7 mouse cellular contexts compared by ENCODE assay signal in genomic region chr2:50066968-50067315, GRCm38 (mm10). TPM values are rescaled to one million over a fixed set of nuclear protein-coding genes. Genes with fewer than 3 reads are reported as not detected.
DNase-seq lines count a peak whose midpoint lies in the region; ATAC-seq lines count a peak whose summit lies in the region.

No protein-coding gene starts in this region.

- peaks cover 3% of the 10 kb centered on the region; the same call in 1 of the 2 replicates for H3K4me1 ChIP-seq in lung, embryonic 16.5 days (replicated peaks; ENCODE audit: control insufficient read depth, insufficient read depth, low read length)
- peaks cover 5% of the 10 kb centered on the region for H3K4me1 ChIP-seq in forebrain, embryonic 14.5 days (ENCODE audit: control insufficient read depth, insufficient read depth, low read length)
- H3K4me1 ChIP-seq in limb, embryonic 13.5 days: 0 out of 2 replicates have a peak, but pooled peaks cover 11% of the 10 kb centered on the region
- peaks cover 3% of the 10 kb centered on the region; the same call in 1 of the 2 replicates for H3K4me1 ChIP-seq in stomach, embryonic 14.5 days (ENCODE audit: control insufficient read depth, insufficient read depth, low read length)

- peaks cover 14% of the 10 kb centered on the region for H3K27me3 ChIP-seq in lung, embryonic 16.5 days (ENCODE audit: control insufficient read depth, insufficient read depth, low read depth, low read length)
- no peaks in the 10 kb centered on the region for H3K27me3 ChIP-seq in forebrain, embryonic 14.5 days (replicated peaks; ENCODE audit: control insufficient read depth, insufficient read depth, low read length)
- peaks cover 18% of the 10 kb centered on the region for H3K27me3 ChIP-seq in limb, embryonic 13.5 days
- H3K27me3 ChIP-seq in stomach, embryonic 14.5 days (ENCODE audit: control insufficient read depth, insufficient read depth, low read length): no peaks in the 10 kb centered on the region

- no peaks in the 10 kb centered on the region for H3K9me3 ChIP-seq in lung, embryonic 16.5 days (ENCODE audit: control insufficient read depth, low read length)
- H3K9me3 ChIP-seq in forebrain, embryonic 14.5 days (replicated peaks; ENCODE audit: control insufficient read depth, low read length): no peaks in the 10 kb centered on the region
- H3K9me3 ChIP-seq in limb, embryonic 13.5 days: no peaks in the 10 kb centered on the region
- no peaks in the 10 kb centered on the region for H3K9me3 ChIP-seq in stomach, embryonic 14.5 days (ENCODE audit: control insufficient read depth, low read depth, low read length)

- no peak overlapping the region for H3K27ac ChIP-seq in lung, embryonic 16.5 days (ENCODE audit: low read length)
- no peak overlapping the region for H3K27ac ChIP-seq in forebrain, embryonic 14.5 days (ENCODE audit: low read depth, low read length)
- H3K27ac ChIP-seq in limb, embryonic 13.5 days: no peak overlapping the region
- peak overlapping the region; percentile 49; the same call in 1 of the 2 replicates for H3K27ac ChIP-seq in stomach, embryonic 14.5 days (ENCODE audit: low read length)

- no peaks in the 10 kb centered on the region for H3K36me3 ChIP-seq in lung, embryonic 16.5 days (ENCODE audit: control insufficient read depth, insufficient read depth, low read length)
- no peaks in the 10 kb centered on the region for H3K36me3 ChIP-seq in forebrain, embryonic 14.5 days (ENCODE audit: control insufficient read depth, insufficient read depth, low read length)
- H3K36me3 ChIP-seq in limb, embryonic 13.5 days: no peaks in the 10 kb centered on the region
- H3K36me3 ChIP-seq in stomach, embryonic 14.5 days (ENCODE audit: control insufficient read depth, insufficient read depth, low read length): no peaks in the 10 kb centered on the region

- H3K4me2 ChIP-seq in lung, embryonic 16.5 days (ENCODE audit: low read depth, low read length): peak overlapping the region; percentile 98
- H3K4me2 ChIP-seq in forebrain, embryonic 14.5 days (ENCODE audit: low read length): peak overlapping the region; percentile 93
- H3K4me2 ChIP-seq in limb, embryonic 13.5 days (replicated peaks): peak overlapping the region; percentile 94
- peak overlapping the region; percentile 88 for H3K4me2 ChIP-seq in stomach, embryonic 14.5 days (replicated peaks; ENCODE audit: low read depth, low read length)

- ATAC-seq in lung, embryonic 16.5 days (ENCODE audit: low read depth): no peak
- ATAC-seq in forebrain, embryonic 14.5 days: no peak
- ATAC-seq in limb, embryonic 13.5 days (ENCODE audit: low FRiP score, low read depth): no peak
- no peak; the same call in 1 of the 2 replicates for ATAC-seq in stomach, embryonic 14.5 days (ENCODE audit: insufficient number of reproducible peaks, insufficient read depth, low FRiP score, low read depth)

- H3K9ac ChIP-seq in lung, embryonic 16.5 days (ENCODE audit: low read length): peak overlapping the region; percentile 57
- peak overlapping the region; percentile 71 for H3K9ac ChIP-seq in forebrain, embryonic 14.5 days (ENCODE audit: low read length)
- peak overlapping the region; percentile 74 for H3K9ac ChIP-seq in limb, embryonic 13.5 days
- peak overlapping the region; percentile 60 for H3K9ac ChIP-seq in stomach, embryonic 14.5 days (replicated peaks; ENCODE audit: low read depth, low read length)

- DNase-seq in lung, postnatal 36 days: no peak
- no peak for DNase-seq in forebrain, embryonic 14.5 days (ENCODE audit: low spot score)
- DNase-seq in cerebellum, postnatal 4 days (ENCODE audit: low spot score in 2 of 2): no peak
- DNase-seq in thymus, postnatal 4 days: no peak

- H3K4me3 ChIP-seq in lung, embryonic 16.5 days (ENCODE audit: low read length): peak overlapping the region; percentile 62
- peak overlapping the region; percentile 75 for H3K4me3 ChIP-seq in forebrain, embryonic 14.5 days (ENCODE audit: low read depth, low read length)
- H3K4me3 ChIP-seq in limb, embryonic 13.5 days: peak overlapping the region; percentile 72
- H3K4me3 ChIP-seq in stomach, embryonic 14.5 days (ENCODE audit: low read depth, low read length): peak overlapping the region; percentile 54

- under 1% methylated on average over 9 of the region's 9 CpGs for whole genome bisulfite sequencing in lung, embryonic 16.5 days
- WGBS in forebrain, embryonic 14.5 days: under 1% methylated on average over 9 of the region's 9 CpGs
- 1% methylated on average over 9 of the region's 9 CpGs for WGBS in limb, embryonic 13.5 days
- 2% methylated on average over 9 of the region's 9 CpGs for WGBS in stomach, embryonic 14.5 days

RNA-seq across cellular contexts. Expression of gene Lypd6, which starts 0.7 kb away (rescaled TPM):
- polyA plus RNA-seq in lung, embryonic 16.5 days (2015; fragmentation: Nextera tagmentation; extraction: Ambion mirVana): 1.7 and 1.8 TPM in 2 replicates
- 15.9 and 16.5 TPM in 2 replicates for polyA plus RNA-seq in forebrain, embryonic 14.5 days (2014; fragmentation: Nextera tagmentation; extraction: Ambion mirVana)
- 11.0 and 12.2 TPM in 2 replicates for polyA plus RNA-seq in limb, embryonic 13.5 days (2015; fragmentation: Nextera tagmentation; extraction: Ambion mirVana)
- 28.6 and 31.2 TPM in 2 replicates for polyA plus RNA-seq in stomach, embryonic 14.5 days (2014; fragmentation: Nextera tagmentation; extraction: Ambion mirVana)
